Mouse (Mus musculus) stomach, postnatal 0 days (tissue): ENCODE data around the gene Arpp21.

Experiments used
- CTCF ChIP-seq: IDR thresholded peaks from 2 replicates; pipeline ENCODE4 v1.5.1; 2016; ENCODE audit warnings: antibody characterized with exemption, low read depth, mild to moderate bottlenecking, moderate library complexity
- EP300 ChIP-seq: optimal IDR thresholded peaks from 2 replicates; pipeline ENCODE3; 2016; ENCODE audit warnings: antibody characterized with exemption

GRCm38 (mm10) chr9:112098267-112098666, 137.5 kb downstream of the Arpp21 start:
- TF ChIP-seq CTCF: no peak
- no peak for TF ChIP-seq EP300
